15 mouse cellular contexts compared by ENCODE assay signal in genomic region chr9:55560960-55561359, GRCm38 (mm10). TPM values are rescaled to one million over a fixed set of nuclear protein-coding genes. Genes with fewer than 3 reads are reported as not detected.
"Had no signal": no experiment of that assay in that cellular context is flagged by ENCODE, and none has a peak within 500 bp of the region (broad histone marks: within the 10 kb centered on the region; RNA-seq: fewer than 3 reads in every experiment).

No protein-coding gene starts in this region.

- H3K4me2 ChIP-seq: limb, embryonic 12.5 days; liver, embryonic 11.5 days; midbrain, embryonic 11.5 days; midbrain, embryonic 15.5 days; neural tube, embryonic 12.5 days; stomach, embryonic 15.5 days had no signal

- H3K4me1 ChIP-seq: midbrain, embryonic 15.5 days; neural tube, embryonic 12.5 days; stomach, embryonic 15.5 days had no signal

- H3K4me3 ChIP-seq: layer of hippocampus, adult 2 months; limb, embryonic 12.5 days; megakaryocyte, embryonic 14.5 days; midbrain, embryonic 15.5 days; neural tube, embryonic 12.5 days; stomach, embryonic 15.5 days had no signal

- H3K9me3 ChIP-seq: limb, embryonic 12.5 days; megakaryocyte, embryonic 14.5 days; midbrain, embryonic 15.5 days; neural tube, embryonic 12.5 days; stomach, embryonic 15.5 days had no signal

- H3K27ac ChIP-seq: layer of hippocampus, adult 2 months; limb, embryonic 12.5 days; macrophage; midbrain, embryonic 15.5 days; neural tube, embryonic 12.5 days; stomach, embryonic 15.5 days had no signal

- H3K36me3 ChIP-seq: limb, embryonic 12.5 days; midbrain, embryonic 15.5 days; neural tube, embryonic 12.5 days; stomach, embryonic 15.5 days had no signal

- DNase-seq: kidney, adult 11 months; kidney, postnatal 10 days; kidney, postnatal 4 days; thymus, adult 2 months; thymus, postnatal 25 days had no signal

- H3K27me3 ChIP-seq: midbrain, embryonic 15.5 days; neural tube, embryonic 12.5 days; stomach, embryonic 15.5 days had no signal

- ATAC-seq: midbrain, embryonic 15.5 days had no signal

- H3K9ac ChIP-seq: limb, embryonic 12.5 days; midbrain, embryonic 15.5 days; neural tube, embryonic 12.5 days; stomach, embryonic 15.5 days had no signal

RNA-seq across cellular contexts. Expression of gene Isl2, which starts 22.5 kb away (rescaled TPM):
- polyA plus RNA-seq: kidney, embryonic 14.5 days; macrophage had no signal
